Mouse (Mus musculus) kidney, postnatal 36 days (tissue): ENCODE measurements around the gene Hoxd8.

ENCODE experiments used
- DNase-seq, 2 experiments: peaks; one replicate each; pipeline ENCODE4 v3.0.0; 2021 to 2022; ENCODE audit warnings: mixed read lengths in 2 of 2

The Hoxd8 gene

DNA sequence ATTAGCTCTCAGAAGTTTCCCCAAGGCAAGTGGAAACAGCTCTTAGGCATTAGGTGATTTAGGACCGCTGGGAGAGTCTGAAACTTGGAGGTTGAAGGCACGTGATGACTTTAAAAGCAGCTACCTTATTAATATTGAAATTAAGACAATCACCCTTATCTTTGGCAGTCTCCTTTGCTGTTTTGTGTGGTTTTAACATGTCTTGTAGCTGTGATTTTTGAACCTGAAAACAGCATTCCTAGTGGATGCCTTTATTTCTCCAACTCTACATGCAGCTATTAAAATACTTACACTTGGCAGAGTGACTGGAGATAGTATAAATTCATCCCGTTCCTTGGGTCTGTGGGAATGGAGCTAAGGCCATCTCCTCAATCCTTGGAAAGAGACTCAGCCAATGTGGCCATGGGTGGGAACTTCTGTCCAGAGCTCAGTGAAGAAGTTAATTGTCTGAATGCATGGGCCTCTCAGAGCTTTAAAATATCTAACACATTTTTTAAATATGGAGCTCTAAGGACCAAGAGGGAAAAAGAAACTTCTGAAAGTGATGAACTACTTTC is 33.7 kb upstream of the Hoxd8 start:
- DNase-seq: no peak

GRCm38 (mm10) chr2:74671847-74672246 is 32.6 kb upstream of the Hoxd8 start:
- no peak for DNase-seq

DNA sequence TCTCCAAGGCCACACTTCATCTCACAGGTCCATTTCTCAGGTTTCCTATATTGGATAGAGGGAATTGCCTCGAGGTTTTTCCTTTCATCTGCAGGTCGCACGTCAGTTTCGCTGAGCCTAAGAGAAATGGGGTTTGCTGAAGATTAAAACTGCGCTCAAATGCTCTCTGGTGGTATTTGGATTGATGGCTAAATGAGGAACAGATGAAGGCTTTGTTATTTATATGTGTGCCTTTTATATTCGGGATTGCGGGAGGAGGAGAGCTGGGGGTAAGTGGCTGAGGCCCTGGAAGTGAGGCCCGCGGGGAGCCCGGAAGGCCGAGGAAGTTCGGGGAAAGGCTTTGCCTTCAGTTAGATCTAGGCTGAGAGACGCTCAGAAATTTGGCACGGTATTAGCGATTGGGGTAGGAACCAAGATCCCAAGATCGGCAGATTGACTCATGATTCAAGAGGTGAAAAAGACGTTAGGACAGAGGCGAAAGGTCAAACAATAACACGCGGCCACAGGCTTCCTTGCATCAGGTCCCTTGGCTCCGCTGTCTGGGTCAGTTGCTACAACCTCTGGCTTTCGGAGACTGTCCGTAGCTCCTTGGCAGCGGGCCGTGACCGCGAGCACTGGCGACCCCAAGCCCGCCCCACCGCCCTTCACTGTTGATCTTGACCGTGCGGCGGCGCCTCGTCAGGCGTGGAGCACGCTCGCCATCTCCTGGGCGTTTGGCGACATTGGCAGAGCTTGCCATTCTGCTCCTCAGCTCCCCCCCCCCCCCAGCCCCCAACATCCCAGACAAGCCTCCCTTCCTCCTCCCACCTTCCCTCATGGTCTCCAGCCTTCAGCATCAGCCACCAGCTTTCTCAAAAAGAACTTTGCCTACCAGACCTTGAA is 31.7 kb upstream of the Hoxd8 start:
- DNase-seq: peak in 1 of 2 experiments; percentile 81

DNA sequence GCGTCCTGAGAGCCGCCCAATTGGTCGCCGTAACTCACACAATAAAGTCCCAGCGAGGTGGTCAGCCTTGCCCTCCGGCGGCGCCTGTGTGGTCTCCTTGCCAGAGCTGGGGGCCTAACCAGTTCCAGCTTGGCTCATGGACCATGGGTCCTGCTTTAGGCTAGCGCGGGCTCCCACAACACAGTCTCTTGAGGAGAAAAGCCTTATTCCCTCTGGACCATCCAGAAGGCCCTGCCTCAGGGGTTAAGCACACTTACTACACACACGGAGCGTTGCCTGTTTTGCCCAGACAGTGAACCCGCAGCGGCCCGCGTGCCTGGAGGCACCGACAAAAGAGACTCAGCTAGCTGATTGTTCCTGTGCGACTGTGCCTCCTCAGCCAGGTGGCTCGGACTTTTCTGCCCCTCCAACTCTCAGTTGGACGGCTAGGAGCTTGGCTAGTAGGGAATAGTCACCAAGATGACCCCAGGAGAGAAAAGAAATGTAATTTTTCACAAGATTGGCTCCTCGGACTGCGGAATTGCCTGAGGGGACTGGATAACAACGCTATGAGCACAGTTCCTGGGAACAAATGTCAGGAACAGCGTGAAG is 30.5 kb upstream of the Hoxd8 start:
- no peak for DNase-seq

DNA sequence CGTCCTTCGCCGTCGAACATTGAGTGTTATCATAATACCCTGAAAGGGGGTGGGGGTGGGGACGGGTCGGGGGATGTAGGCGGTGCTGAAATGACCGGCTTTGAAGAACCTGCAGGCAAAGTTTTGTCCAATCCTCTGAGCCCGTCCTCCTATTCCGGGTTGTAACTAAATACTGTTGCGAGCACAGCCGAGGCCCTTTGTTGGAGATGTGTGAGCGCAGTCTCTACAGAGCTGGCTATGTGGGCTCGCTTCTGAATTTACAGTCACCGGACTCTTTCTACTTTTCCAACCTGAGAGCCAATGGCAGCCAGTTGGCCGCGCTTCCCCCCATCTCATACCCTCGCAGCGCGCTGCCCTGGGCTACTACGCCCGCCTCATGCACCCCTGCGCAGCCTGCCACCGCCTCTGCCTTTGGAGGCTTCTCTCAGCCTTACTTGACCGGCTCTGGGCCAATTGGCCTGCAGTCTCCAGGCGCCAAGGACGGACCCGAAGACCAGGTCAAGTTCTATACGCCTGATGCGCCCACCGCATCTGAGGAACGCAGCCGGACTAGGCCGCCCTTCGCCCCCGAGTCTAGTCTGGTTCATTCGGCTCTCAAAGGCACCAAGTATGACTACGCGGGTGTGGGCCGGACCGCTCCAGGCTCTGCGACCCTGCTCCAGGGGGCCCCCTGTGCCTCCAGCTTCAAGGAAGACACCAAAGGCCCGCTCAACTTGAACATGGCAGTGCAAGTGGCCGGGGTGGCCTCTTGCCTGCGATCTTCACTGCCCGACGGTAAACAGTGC is 29.3 kb upstream of the Hoxd8 start, which contains the start of gene Hoxd12:
TSS of gene Hoxd12 (plus strand) at position 133 of the 785 bp plus-strand sequence.
- no peak for DNase-seq

GRCm38 (mm10) chr2:74675666-74676282 is 28.6 kb upstream of the Hoxd8 start:
- DNase-seq: no peak

DNA sequence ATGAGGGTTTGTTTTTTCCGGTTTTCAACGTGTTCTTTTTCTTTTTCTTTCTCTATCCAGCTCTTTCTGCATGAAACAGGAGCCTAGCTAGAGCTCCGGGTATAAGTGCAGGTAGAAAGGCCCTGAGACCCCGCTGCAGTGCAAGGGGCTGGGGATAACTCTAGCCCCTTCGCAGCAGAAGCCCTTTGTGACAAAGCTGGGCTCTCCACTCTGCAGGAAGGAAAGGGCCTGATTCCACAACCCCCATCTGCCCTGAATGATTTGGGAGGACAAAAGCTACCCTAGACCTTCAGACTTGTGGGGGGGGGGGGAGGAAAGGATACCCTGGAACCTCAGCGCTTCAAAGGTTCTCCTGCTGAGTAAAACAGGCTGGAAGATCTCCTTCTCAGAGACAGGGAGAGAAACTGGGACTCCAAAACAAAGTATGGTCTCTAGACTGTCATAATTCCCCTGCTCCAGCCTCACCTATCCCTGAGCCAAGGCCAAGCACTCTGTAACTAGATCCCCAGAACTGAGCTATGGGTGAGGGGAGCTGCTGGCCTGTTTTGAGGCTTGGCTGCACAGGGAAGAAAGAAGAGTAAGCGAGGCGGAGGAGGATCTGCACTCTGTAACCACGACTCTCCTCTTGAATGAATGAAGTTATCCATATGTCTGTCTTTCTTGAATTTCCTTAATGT is 27.9 kb upstream of the Hoxd8 start:
- DNase-seq: no peak

DNA sequence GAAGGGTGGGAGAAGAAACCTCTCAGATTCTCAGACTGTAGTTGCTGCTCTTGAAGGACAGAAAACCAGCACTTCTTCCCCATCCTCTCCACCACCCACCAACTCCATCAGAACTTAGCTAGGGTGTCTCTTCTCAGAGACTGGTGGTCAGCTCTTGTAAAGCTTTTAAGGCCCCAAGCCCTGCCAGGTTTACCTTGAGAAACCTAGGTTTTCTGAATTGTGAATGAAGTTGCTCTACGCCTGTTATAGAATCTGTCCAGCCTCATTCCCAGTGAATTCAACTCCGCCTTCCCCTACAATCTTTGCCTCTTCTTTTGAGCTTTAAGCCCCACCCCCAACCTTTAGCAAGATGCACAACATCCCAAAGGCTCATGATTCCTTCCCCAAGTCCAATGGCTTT is 27.3 kb upstream of the Hoxd8 start:
- no peak for DNase-seq

- DNase-seq: no peak
Measured at GRCm38 (mm10) chr2:74678891-74679595, 25.4 kb upstream of the Hoxd8 start, which contains the start of gene Hoxd11. TSS of gene Hoxd11 (plus strand) at chr2:74679557.

- no peak for DNase-seq
Measured at GRCm38 (mm10) chr2:74679596-74679971, 24.8 kb upstream of the Hoxd8 start.

DNA sequence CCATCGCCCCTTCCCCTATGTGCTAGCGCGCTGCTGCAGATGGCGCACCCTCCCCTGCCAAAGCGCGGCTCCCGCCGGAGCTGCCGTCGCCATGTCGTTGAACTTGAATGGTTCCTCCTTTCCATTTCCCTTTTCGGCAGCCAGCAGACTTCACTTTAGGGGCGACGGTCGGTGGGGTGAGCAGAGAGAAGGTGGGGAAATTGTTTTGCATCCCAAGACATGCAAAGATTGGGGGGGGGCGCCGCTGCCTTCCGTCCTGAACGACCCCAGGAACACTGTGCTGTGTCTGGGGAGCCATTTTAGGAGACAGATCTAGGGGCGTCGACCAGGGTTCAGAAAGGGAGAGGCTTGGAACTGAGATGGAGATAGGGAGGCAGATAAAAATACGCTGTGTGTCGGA is 24.4 kb upstream of the Hoxd8 start:
- no peak for DNase-seq

DNA sequence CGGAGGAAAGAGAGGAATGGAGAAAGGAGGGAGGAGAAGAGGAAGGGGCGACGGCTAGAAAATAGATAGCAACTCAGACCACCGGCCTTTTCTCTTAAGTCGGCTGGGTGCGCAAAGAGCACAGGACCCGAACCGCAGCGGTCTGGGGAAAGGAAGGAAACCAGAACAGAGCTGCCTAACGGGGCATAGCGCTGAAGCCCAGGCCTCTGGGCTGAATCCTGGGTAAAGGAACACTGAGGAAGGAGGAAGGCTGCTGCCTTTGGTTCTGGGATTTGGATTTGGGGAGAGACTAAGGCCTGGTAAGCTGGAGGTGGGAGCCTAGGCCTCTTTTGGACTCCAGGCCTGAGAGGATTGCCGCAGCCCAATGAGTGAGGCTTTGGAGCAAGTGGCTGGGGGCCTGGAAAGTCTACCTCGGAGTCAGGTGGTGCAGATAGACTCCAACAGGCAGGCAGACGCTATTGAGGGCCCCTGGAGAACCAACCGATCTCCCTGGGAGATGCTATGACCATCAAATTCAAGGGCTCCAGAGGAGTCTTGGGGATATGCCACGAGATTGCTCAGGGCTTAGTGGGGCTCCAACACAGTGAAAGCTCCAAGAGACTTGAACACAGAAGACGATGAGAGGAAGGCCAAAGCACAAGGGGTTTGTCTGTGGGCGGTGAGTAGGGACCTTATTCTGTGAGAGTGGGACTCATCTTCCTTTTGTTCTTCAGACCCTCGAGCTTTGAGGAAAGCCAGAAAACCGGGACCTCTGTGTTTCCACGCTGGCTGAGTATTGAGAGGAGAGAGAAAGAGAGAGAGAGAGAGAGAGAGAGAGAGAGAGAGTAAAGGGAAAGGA is 23.6 kb upstream of the Hoxd8 start:
- no peak for DNase-seq

GRCm38 (mm10) chr2:74681594-74682531 is 22.6 kb upstream of the Hoxd8 start:
- peak in 1 of 2 experiments; percentile 51 for DNase-seq

- DNase-seq: no peak
Measured at GRCm38 (mm10) chr2:74682796-74683195, 21.6 kb upstream of the Hoxd8 start.

- no peak for DNase-seq
Measured at GRCm38 (mm10) chr2:74683471-74683951, 20.9 kb upstream of the Hoxd8 start.

DNA sequence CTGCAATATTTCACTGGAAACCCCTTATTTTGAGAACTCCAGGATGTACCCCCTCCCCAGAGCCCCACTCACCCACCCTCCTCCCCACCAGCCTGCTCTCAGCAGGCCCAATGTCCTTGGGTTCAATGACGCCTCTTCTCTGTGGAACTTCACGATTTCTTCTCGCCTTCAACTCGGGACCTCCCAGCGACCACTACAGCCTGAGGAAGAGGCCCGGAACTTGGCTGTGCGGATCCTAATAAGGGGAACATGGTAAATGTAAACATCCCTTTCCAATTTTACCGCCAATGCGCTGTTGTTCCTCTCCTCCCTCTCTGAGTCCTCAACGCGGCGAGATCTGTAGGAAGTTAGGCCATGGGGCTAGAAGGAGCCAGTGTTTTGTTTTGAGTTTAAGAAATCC is 20.3 kb upstream of the Hoxd8 start:
- no peak for DNase-seq

DNA sequence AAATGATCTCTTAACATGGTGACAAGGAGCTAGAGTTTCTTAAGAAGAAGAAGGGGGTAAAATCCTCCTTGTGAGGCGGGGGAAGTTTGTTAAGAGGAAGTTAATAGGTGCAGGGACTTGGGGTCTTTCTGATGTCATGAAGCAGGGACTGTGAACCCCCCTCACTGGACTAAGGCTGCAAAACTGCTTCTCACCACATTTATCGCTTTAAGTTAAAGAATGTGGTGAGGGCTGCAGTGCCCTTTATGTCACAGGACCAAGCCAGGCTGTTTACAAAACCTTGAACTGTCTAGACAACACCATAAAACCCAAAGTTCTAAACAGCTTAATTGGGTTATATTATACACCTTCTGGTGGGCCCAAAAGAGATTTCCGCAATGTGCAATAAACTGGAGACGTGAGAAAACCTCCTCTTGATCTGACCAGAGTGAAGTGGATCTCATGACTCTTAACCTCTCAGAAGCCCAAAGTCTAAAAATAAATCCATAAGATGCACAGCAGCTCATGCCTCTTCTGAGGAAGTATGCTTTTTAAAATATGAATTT is 19.3 kb upstream of the Hoxd8 start:
- no peak for DNase-seq

GRCm38 (mm10) chr2:74686301-74686987 is 18.0 kb upstream of the Hoxd8 start:
- DNase-seq: peak; percentile 91
